Mouse (Mus musculus) hindbrain, embryonic 14.5 days (tissue): ENCODE results near the gene Hfm1. TPM values are rescaled to one million over a fixed set of nuclear protein-coding genes. Genes with fewer than 3 reads are reported as not detected.
A peak's percentile ranks its signal among the peaks of the same experiment; 100 is the strongest.

Experiments used
- ATAC-seq: fragments of 200-750 bp; cut with Nextera tagmentation; 2 replicates; pipeline ENCODE4 v1.8.0; 2017; ENCODE audit warnings: moderate number of reproducible peaks, mild to moderate bottlenecking, moderate TSS enrichment, moderate library complexity; ENCODE audit not compliant: low FRiP score
- DNase-seq: peaks from one replicate; pipeline ENCODE4 v3.0.0-alpha.2; 2015; ENCODE audit warnings: low spot score
- H3K27ac ChIP-seq: fragments of 300-500 bp; sonication (generic); 2 replicates; pipeline ENCODE4 v1.5.1; 2014; ENCODE audit warnings: mild to moderate bottlenecking, moderate library complexity
- H3K27me3 ChIP-seq: fragments of 300-500 bp; sonication (generic); 2 replicates; pipeline ENCODE4 v1.6.1; 2014; ENCODE audit warnings: mild to moderate bottlenecking, low read length, mixed read lengths; ENCODE audit not compliant: control insufficient read depth, insufficient read depth
- H3K36me3 ChIP-seq: fragments of 300-500 bp; sonication (generic); replicated peaks from 2 replicates; pipeline ENCODE4 v1.6.1; 2014; ENCODE audit not compliant: control insufficient read depth, insufficient read depth
- H3K4me1 ChIP-seq: fragments of 300-500 bp; sonication (generic); replicated peaks from 2 replicates; pipeline ENCODE4 v1.6.1; 2014; ENCODE audit warnings: antibody characterized with exemption, low read length, mixed read lengths; ENCODE audit not compliant: control insufficient read depth, insufficient read depth
- H3K4me2 ChIP-seq: fragments of 300-500 bp; sonication (generic); replicated peaks from 2 replicates; pipeline ENCODE4 v1.6.1; 2014; ENCODE audit warnings: mild to moderate bottlenecking, moderate library complexity
- H3K4me3 ChIP-seq: fragments of 300-500 bp; sonication (generic); replicated peaks from 2 replicates; pipeline ENCODE4 v1.5.1; 2014; ENCODE audit warnings: mild to moderate bottlenecking, low read length
- H3K9ac ChIP-seq: fragments of 300-500 bp; sonication (generic); 2 replicates; pipeline ENCODE4 v1.6.1; 2014
- H3K9me3 ChIP-seq: fragments of 300-500 bp; sonication (generic); 2 replicates; pipeline ENCODE4 v1.6.1; 2016; ENCODE audit warnings: low read length; ENCODE audit not compliant: control insufficient read depth
- WGBS: fragments of 180-500 bp; shearing (Covaris S2); extraction: QIAGEN DNeasy Blood & Tissue Kit; methylation state at CpG from one replicate; pipeline ENCODE4 v1.1.7; 2014; 5-methylcytosine and 5-hydroxymethylcytosine counted together
- polyA plus RNA-seq: library from polyadenylated mRNA; unstranded; fragments of >200 nt; fragmentation: Nextera tagmentation; extraction: Ambion mirVana; gene quantifications from 2 replicates; pipeline ENCODE4 v1.2.1, GENCODE M21; 2014

Gene Hfm1
- polyA plus RNA-seq: 6.5 and 7.0 TPM in 2 replicates

DNA sequence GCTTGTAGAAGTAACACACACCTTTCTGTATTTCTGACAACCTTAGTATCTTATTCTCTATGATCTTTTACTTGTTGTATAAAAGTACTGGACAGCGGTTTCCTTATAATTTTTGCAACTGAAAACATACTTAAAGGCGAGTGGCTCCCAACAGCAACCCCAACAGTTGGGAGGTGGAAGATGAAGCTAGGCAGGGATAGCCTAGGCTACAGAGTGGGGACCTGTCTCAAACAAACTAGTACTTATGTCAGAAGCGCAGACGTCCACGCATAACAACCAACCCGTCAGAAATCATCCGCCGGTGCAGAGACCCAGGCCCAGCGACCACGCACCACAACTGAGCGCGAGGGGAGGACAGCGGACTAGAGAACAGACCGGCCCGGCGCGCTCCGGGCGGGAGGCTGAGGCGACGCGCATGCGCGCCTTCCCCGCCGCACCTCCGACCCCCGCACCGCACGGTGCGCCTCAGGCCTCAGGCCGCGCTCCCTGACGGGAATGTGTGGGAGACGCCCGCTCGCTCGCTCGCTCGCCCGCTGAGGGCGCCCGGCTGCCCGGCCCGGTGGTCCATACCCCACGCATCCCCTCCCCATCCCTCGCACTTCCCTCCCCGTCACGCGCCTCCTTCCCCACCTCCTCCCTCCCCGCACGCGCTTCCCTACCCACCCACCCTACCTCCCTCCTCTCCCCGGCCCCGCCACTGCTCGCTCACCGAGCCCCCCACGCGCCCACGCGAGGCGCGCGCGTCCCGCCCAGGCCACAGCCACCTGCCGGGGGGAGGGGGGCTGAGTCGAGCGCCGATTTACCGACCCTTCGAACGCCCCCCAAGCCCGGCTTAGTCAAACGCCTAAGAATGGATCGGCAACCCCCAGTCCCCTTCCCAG is at the start of gene Hfm1:
TSS of gene Hfm1 (minus strand) at position 834 of the 881 bp plus-strand sequence.
- Histone ChIP-seq H3K9ac (peak within 1 kb of the TSS; percentile 80), H3K9me3 (no peaks in the 10 kb centered on the region), H3K27ac (peak within 1 kb of the TSS; percentile 91), H3K4me2 (peak within 1 kb of the TSS; percentile 63), H3K4me3 (peak within 1 kb of the TSS; percentile 56), H3K4me1 (peaks cover 5% of the 10 kb centered on the region; the same call in 1 of the 2 replicates), H3K36me3 (peaks cover 7% of the 10 kb centered on the region; the same call in 1 of the 2 replicates), H3K27me3 (no peaks in the 10 kb centered on the region)
- ATAC-seq (peak; percentile 98), DNase-seq (peak; percentile 79)
- WGBS: 1% methylated on average over 68 of the region's 76 CpGs

GRCm38 (mm10) chr5:106973883-106974282 is 47.8 kb upstream of the Hfm1 start:
- Histone ChIP-seq H3K4me2 (no peak overlapping the region), H3K4me3 (no peak overlapping the region), H3K9ac (no peak overlapping the region), H3K9me3 (no peaks in the 10 kb centered on the region), H3K4me1 (no peaks in the 10 kb centered on the region), H3K27ac (no peak overlapping the region), H3K27me3 (no peaks in the 10 kb centered on the region), H3K36me3 (peaks cover 95% of the 10 kb centered on the region)
- ATAC-seq (no peak), DNase-seq (no peak)
- WGBS: 94% methylated on average over 7 of the region's 7 CpGs

DNA sequence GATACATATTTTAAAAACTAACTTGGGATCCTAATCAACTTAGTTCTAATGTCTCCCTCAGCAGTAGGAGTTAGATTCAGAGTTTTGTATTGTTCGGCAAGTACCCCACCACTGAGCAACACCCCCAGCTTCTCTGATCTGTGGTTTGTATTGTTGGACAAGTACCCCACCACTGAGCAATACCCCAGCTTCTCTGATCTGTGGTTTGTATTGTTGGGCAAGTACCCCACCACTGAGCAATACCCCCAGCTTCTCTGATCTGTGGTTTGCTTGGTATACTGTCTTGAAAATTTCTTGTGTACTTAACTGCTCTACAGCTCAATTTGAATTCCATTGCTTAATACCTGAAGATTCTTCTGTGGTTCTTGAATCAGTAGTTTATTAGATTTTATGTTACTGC is 41.5 kb upstream of the Hfm1 start:
- no peak for ATAC-seq

DNA sequence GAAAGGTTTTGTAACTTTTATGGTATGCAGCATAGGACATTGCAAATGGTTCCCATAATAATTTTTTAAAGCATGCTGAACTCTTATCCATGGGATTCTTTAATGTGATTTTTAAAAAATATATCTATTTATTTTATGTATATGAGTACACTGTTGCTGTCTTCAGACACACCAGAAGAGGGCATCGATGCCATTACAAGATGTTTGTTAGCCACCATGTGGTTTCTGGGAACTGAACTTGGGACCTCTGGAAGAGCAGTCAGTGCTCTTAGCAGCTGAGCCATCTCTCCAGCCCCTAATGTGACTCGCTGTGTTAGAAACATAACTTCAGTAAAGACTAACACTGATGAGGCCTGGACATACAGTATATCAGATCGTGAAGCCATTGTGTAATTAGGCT is 40.3 kb upstream of the Hfm1 start:
- H3K27me3 ChIP-seq: no peaks in the 10 kb centered on the region
- H3K4me2 ChIP-seq: no peak overlapping the region
- no peaks in the 10 kb centered on the region for H3K9me3 ChIP-seq
- H3K27ac ChIP-seq: no peak overlapping the region
- H3K9ac ChIP-seq: no peak overlapping the region
- ATAC-seq: no peak
- no peak overlapping the region for H3K4me3 ChIP-seq
- H3K36me3 ChIP-seq: peaks cover 32% of the 10 kb centered on the region
- DNase-seq: no peak
- 96% methylated on average over 3 of the region's 3 CpGs for WGBS
- H3K4me1 ChIP-seq: peaks cover 10% of the 10 kb centered on the region

More for the DNA sequence above, 41.5 kb upstream of the Hfm1 start:
- Histone ChIP-seq H3K36me3 (peaks cover 40% of the 10 kb centered on the region), H3K9me3 (no peaks in the 10 kb centered on the region), H3K4me3 (no peak overlapping the region), H3K4me2 (no peak overlapping the region), H3K4me1 (peaks cover 10% of the 10 kb centered on the region), H3K27me3 (no peaks in the 10 kb centered on the region), H3K27ac (no peak overlapping the region), H3K9ac (no peak overlapping the region)
- DNase-seq: no peak
- WGBS: 89% methylated on average over 1 of the region's 1 CpGs

DNA sequence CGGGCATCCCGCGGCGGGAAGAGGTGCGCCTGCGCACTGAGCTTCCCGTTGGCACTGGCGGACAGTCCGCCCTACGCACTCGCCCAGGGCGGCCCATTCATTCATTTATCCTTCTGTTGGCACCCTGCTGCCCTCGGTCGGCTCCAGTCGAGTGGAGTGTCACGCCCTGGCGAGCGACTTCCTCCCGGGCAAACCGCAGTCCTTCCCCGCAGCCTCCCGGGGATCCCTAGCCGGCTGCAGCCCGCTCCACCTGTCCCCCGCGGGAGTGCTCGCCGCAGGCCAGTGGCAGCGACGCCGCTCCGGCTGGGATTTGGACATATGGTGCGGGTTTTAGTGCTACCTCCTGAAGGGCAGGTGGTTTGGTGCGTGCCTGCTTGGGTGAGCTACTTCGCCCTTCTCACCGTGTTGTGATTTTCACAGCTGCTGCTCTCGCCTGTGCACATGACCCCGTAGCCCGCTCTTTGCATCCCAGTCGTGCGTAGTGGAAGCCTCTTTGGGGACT is 38.4 kb upstream of the Hfm1 start:
- Histone ChIP-seq H3K36me3 (peaks cover 13% of the 10 kb centered on the region), H3K27me3 (no peaks in the 10 kb centered on the region), H3K9me3 (no peaks in the 10 kb centered on the region), H3K9ac (peak overlapping the region; percentile 88), H3K27ac (peak overlapping the region; percentile 81), H3K4me2 (peak overlapping the region; percentile 91), H3K4me1 (peaks cover 10% of the 10 kb centered on the region), H3K4me3 (peak overlapping the region; percentile 95)
- ATAC-seq (peak; percentile 94), DNase-seq (no peak)
- WGBS: under 1% methylated on average over 41 of the region's 41 CpGs

GRCm38 (mm10) chr5:106963584-106964512 is 37.7 kb upstream of the Hfm1 start, which contains the start of gene Cdc7:
Cdc7 (plus strand) TSS chr5:106964322.
- 0 out of 2 replicates have a peak, but pooled peaks cover 6% of the 10 kb centered on the region for H3K36me3 ChIP-seq
- H3K4me1 ChIP-seq: peaks cover 10% of the 10 kb centered on the region
- peak within 1 kb of the TSS; percentile 88 for H3K9ac ChIP-seq
- DNase-seq: peak; percentile 97
- H3K4me3 ChIP-seq: peak within 1 kb of the TSS; percentile 95
- H3K27me3 ChIP-seq: no peaks in the 10 kb centered on the region
- H3K9me3 ChIP-seq: no peaks in the 10 kb centered on the region
- ATAC-seq: peak; percentile 92
- 6% methylated on average over 54 of the region's 54 CpGs for WGBS
- peak within 1 kb of the TSS; percentile 91 for H3K4me2 ChIP-seq
- H3K27ac ChIP-seq: peak within 1 kb of the TSS; percentile 81

- Histone ChIP-seq H3K4me3 (no peak overlapping the region), H3K4me2 (no peak overlapping the region), H3K9ac (no peak overlapping the region), H3K36me3 (no peaks in the 10 kb centered on the region), H3K9me3 (no peaks in the 10 kb centered on the region), H3K4me1 (peaks cover 10% of the 10 kb centered on the region), H3K27ac (no peak overlapping the region), H3K27me3 (no peaks in the 10 kb centered on the region)
- 85% methylated on average over 2 of the region's 2 CpGs for WGBS
- DNase-seq (no peak), ATAC-seq (no peak)
These were observed 34.3 kb upstream of the Hfm1 start for GRCm38 (mm10) chr5:106960451-106960850.

DNA sequence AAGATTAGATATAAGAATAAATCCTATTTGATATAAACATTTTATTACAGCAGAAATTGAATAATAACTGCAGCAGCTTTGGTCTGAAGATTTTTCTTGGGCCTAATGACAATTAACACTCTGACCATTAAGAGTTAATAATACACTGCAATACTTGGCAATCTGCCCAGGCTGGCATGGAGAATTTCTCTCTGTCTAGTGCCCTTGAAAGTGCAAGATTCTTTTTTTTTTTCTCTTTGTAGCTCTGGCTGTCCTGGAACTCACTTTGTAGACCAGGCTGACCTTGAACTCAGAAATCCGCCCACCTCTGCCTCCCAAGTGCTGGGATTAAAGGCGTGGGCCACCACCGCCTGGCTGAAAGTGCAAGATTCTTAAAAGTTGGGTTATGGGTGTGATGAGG is 32.9 kb upstream of the Hfm1 start:
- Histone ChIP-seq H3K4me1 (peaks cover 5% of the 10 kb centered on the region; the same call in 1 of the 2 replicates), H3K9me3 (no peaks in the 10 kb centered on the region), H3K4me2 (no peak overlapping the region), H3K9ac (no peak overlapping the region), H3K27me3 (no peaks in the 10 kb centered on the region), H3K36me3 (no peaks in the 10 kb centered on the region), H3K4me3 (no peak overlapping the region), H3K27ac (no peak overlapping the region)
- WGBS: 71% methylated on average over 3 of the region's 3 CpGs
- DNase-seq (peak; percentile 58), ATAC-seq (no peak)

GRCm38 (mm10) chr5:106956467-106956866 is 30.3 kb upstream of the Hfm1 start:
- no peaks in the 10 kb centered on the region for H3K4me1 ChIP-seq
- DNase-seq: no peak
- H3K36me3 ChIP-seq: no peaks in the 10 kb centered on the region
- no peaks in the 10 kb centered on the region for H3K9me3 ChIP-seq
- 78% methylated on average over 3 of the region's 3 CpGs for WGBS
- H3K4me3 ChIP-seq: no peak overlapping the region
- H3K27ac ChIP-seq: no peak overlapping the region
- H3K27me3 ChIP-seq: no peaks in the 10 kb centered on the region
- no peak for ATAC-seq
- no peak overlapping the region for H3K9ac ChIP-seq
- H3K4me2 ChIP-seq: no peak overlapping the region
